Mouse (Mus musculus) heart, postnatal 0 days (tissue): ENCODE results near the gene Rbms2. TPM values are rescaled to one million over a fixed set of nuclear protein-coding genes. Genes with fewer than 3 reads are reported as not detected.

Source experiments
- ATAC-seq: fragments of 200-750 bp; cut with Nextera tagmentation; 2 replicates; pipeline ENCODE4 v1.8.0; 2017; ENCODE audit warnings: low read depth, moderate number of reproducible peaks, moderate library complexity; ENCODE audit not compliant: insufficient read depth
- DNase-seq: peaks from one replicate; pipeline ENCODE4 v3.0.0-alpha.2; 2016; ENCODE audit warnings: low spot score
- H3K27ac ChIP-seq: fragments of 300-500 bp; sonication (generic); 2 replicates; pipeline ENCODE4 v1.5.1; 2014; ENCODE audit warnings: low read depth, mild to moderate bottlenecking
- H3K27me3 ChIP-seq: fragments of 300-500 bp; sonication (generic); 2 replicates; pipeline ENCODE4 v1.6.1; 2014; ENCODE audit warnings: low read length, mixed read lengths; ENCODE audit not compliant: control insufficient read depth, insufficient read depth
- H3K36me3 ChIP-seq: fragments of 300-500 bp; sonication (generic); replicated peaks from 2 replicates; pipeline ENCODE4 v1.6.1; 2014; ENCODE audit warnings: low read length, mixed read lengths; ENCODE audit not compliant: control insufficient read depth, insufficient read depth
- H3K4me1 ChIP-seq: fragments of 300-500 bp; sonication (generic); 2 replicates; pipeline ENCODE4 v1.6.1; 2014; ENCODE audit warnings: antibody characterized with exemption; ENCODE audit not compliant: control insufficient read depth, insufficient read depth
- H3K4me2 ChIP-seq: fragments of 300-500 bp; sonication (generic); 2 replicates; pipeline ENCODE4 v1.6.1; 2014; ENCODE audit warnings: low read depth, mild to moderate bottlenecking, low read length, moderate library complexity
- H3K4me3 ChIP-seq: fragments of 300-500 bp; sonication (generic); 2 replicates; pipeline ENCODE4 v1.5.1; 2014; ENCODE audit warnings: low read depth, low read length
- H3K9ac ChIP-seq: fragments of 300-500 bp; sonication (generic); replicated peaks from 2 replicates; pipeline ENCODE4 v1.6.1; 2014; ENCODE audit warnings: low read depth, low read length, mixed read lengths
- H3K9me3 ChIP-seq: fragments of 300-500 bp; sonication (generic); replicated peaks from 2 replicates; pipeline ENCODE4 v1.6.1; 2016; ENCODE audit warnings: low read length; ENCODE audit not compliant: control insufficient read depth
- CTCF ChIP-seq: IDR thresholded peaks from 2 replicates; pipeline ENCODE4 v1.5.1; 2016; ENCODE audit warnings: antibody characterized with exemption, control low read depth, low read depth
- EP300 ChIP-seq: IDR thresholded peaks from 2 replicates; pipeline ENCODE4 v1.6.1; 2016; ENCODE audit warnings: antibody characterized with exemption, low read depth
- WGBS: fragments of 180-500 bp; shearing (Covaris S2); extraction: QIAGEN DNeasy Blood & Tissue Kit; methylation state at CpG from one replicate; pipeline ENCODE4 v1.1.7; 2014; 5-methylcytosine and 5-hydroxymethylcytosine counted together
- polyA plus RNA-seq: library from polyadenylated mRNA; unstranded; fragments of >200 nt; fragmentation: Nextera tagmentation; extraction: Ambion mirVana; gene quantifications from 2 replicates; pipeline ENCODE4 v1.2.1, GENCODE M21; 2015
- total RNA-seq: library from RNA; depleted of rRNA; stranded (reverse); fragments of >200 nt; gene quantifications from 2 replicates; pipeline ENCODE4 v1.2.3, GENCODE M21; 2014; ENCODE audit warnings: low replicate concordance

The Rbms2 gene
- total and polyA plus RNA-seq, 2 experiments from 2014 or later, result 29.9 to 41.9 TPM

DNA sequence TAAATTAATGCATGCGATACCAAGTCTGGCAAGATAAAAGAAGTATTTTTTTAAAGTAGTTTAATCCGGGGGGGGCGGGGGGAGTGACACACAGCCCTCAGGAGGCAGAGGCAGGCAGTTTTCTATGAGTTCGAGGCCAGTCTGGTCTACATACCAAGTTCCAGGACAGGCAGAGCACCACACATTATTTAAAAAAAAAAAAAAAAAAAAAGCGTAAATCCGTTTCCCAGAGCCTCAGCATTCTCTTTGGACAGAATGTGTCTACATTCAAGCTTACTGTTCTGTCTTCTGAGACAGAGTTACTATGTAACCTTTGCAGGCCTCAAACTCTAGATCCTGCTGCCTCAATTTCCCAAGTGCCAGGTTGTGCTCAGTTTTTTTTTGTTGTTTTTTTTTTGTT lies 32.1 kb upstream of the Rbms2 start:
- H3K27me3 ChIP-seq, result no peaks in the 10 kb centered on the region
- no peaks in the 10 kb centered on the region for H3K9me3 ChIP-seq
- H3K36me3 ChIP-seq, result 0 out of 2 replicates have a peak, but pooled peaks cover 3% of the 10 kb centered on the region
- H3K9ac ChIP-seq, result peak overlapping the region; percentile 61; the same call in 1 of the 2 replicates
- H3K27ac ChIP-seq, result peak overlapping the region; percentile 37; the same call in 1 of the 2 replicates
- peak overlapping the region; percentile 86 for H3K4me2 ChIP-seq
- TF ChIP-seq CTCF, result no peak
- no peak for TF ChIP-seq EP300
- WGBS, result 45% methylated on average over 6 of the region's 6 CpGs
- peak overlapping the region; percentile 63 for H3K4me3 ChIP-seq
- H3K4me1 ChIP-seq, result peaks cover 10% of the 10 kb centered on the region
- ATAC-seq, result no peak
- DNase-seq, result no peak

DNA sequence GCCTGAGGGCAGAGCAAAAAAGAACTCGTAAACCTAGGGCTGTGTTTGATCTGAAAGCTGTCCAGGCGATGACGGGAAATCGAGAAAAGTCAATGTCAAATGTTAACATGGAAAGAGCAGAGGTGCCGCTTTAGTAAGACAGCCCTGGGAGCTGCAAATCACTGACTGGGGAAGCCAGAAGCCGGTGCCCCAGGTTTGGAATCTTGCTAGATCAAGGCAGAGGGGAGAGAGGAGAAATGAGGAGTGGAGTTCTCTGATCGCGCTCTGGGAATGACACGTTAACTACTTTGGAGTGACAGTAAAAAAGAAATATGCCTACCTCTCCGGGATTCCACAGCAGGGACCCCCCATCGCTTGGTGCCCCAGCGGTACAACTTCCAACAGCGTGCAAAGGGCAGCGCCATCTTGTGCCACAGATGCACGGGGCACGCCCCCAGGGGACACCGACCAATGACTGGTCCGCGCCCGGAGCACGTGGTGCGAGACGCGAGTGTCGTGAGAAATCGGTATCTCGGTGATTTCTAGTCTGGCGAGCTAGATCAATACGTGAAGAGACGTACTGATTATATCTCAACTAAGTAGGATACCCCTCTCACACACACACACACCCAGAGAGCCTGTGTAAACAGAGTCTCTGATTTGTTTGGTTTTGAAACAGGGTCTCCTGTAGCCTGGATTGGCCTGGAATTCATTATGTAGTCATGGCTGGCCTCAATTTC lies 31.5 kb upstream of the Rbms2 start, which contains the start of gene Spryd4:
TSS of gene Spryd4 (minus strand) at position 418 of the 719 bp plus-strand sequence.
- Histone ChIP-seq H3K4me2 (peak within 1 kb of the TSS; percentile 86), H3K9ac (peak within 1 kb of the TSS; percentile 61), H3K4me3 (peak within 1 kb of the TSS; percentile 63), H3K27ac (peak within 1 kb of the TSS; percentile 37), H3K9me3 (no peaks in the 10 kb centered on the region), H3K36me3 (0 out of 2 replicates have a peak, but pooled peaks cover 3% of the 10 kb centered on the region), H3K4me1 (peaks cover 10% of the 10 kb centered on the region), H3K27me3 (no peaks in the 10 kb centered on the region)
- WGBS, result under 1% methylated on average over 30 of the region's 30 CpGs
- peak; percentile 89 for DNase-seq
- peak; percentile 25 for TF ChIP-seq CTCF
- TF ChIP-seq EP300, result no peak
- peak; percentile 95 for ATAC-seq

DNA sequence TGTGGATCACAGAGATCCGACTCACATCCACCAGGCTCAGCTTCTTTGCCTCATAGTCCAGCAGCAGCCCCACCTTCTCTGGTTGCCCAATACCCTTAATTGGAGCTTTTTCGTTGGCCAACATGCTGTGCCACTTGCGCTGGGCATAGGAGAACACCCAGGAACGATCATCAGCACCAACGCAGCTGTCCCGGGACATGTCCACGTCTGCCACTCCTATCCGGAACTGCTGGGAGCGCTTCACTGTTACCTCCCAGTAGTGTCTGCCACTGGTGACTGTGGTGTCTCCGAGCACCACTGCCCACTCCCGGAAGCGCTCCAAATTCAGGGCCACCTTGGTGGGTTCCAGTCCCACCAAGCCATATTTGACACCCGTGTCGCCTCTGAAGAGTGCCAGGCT lies 30.9 kb upstream of the Rbms2 start:
- H3K27ac ChIP-seq, result peak overlapping the region; percentile 37; the same call in 1 of the 2 replicates
- DNase-seq, result no peak
- WGBS, result 14% methylated on average over 14 of the region's 14 CpGs

DNA sequence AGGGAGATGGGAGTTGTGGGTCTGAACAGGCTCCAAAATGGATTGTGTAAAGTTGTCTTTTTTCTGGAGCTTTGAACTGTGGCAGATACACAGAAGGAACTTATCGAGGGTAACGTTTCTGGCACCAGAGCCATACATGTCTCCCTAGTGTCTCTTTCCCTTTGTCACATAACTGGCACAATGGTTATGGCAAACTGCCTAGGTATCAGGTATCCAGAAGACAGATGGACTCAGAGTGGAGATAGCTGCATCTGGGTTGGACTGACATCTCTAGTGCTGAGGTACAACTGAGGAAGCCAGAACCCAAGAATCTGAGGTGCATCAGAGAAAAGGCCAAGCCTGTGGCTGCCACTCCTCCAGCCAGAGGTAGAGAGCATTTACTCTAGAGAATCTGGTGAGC lies 30.0 kb upstream of the Rbms2 start:
- Histone ChIP-seq H3K9ac (no peak overlapping the region), H3K27ac (no peak overlapping the region), H3K4me2 (no peak overlapping the region), H3K36me3 (0 out of 2 replicates have a peak, but pooled peaks cover 3% of the 10 kb centered on the region), H3K4me1 (peaks cover 10% of the 10 kb centered on the region), H3K9me3 (no peaks in the 10 kb centered on the region), H3K4me3 (no peak overlapping the region), H3K27me3 (no peaks in the 10 kb centered on the region)
- WGBS, result 87% methylated on average over 2 of the region's 2 CpGs
- no peak for DNase-seq
- no peak for ATAC-seq
- no peak for TF ChIP-seq EP300
- no peak for TF ChIP-seq CTCF

More for the DNA sequence above, 30.9 kb upstream of the Rbms2 start:
- no peak for ATAC-seq
- no peak for TF ChIP-seq CTCF
- peak overlapping the region; percentile 61 for H3K9ac ChIP-seq
- H3K36me3 ChIP-seq, result 0 out of 2 replicates have a peak, but pooled peaks cover 3% of the 10 kb centered on the region
- H3K4me3 ChIP-seq, result peak overlapping the region; percentile 63
- H3K9me3 ChIP-seq, result no peaks in the 10 kb centered on the region
- H3K27me3 ChIP-seq, result no peaks in the 10 kb centered on the region
- peaks cover 10% of the 10 kb centered on the region for H3K4me1 ChIP-seq
- H3K4me2 ChIP-seq, result peak overlapping the region; percentile 86

DNA sequence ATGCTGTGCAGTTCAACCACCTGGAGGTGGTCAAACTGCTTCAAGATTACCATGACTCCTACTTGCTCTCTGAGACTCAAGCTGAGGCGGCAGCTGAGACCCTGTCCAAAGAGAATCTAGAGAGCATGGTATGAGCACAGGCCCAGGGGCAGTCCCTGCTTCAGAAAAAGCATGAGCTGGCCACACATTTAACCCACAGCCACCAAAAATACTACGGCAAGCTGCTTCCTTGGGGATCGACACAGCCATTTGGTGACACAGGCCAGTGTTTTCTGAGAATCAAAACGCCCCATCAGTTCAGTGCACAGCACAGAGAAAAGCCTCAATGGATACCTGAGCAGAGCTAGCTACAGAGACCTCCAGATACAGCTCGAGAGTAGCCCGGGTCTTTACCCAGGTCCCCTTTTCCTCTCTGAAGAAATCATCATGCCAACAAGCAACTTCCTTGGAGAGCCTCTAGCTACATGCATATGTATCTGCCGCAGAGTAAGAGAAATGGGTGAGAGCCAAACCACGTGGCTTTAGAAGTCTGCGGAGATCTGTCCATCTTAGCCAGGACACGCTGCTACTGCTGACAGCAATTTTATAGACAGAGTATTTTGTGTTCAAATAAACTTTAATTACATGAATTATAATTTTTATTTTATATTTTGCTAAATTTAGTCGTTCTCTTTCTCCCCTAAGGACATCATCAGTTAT lies 29.4 kb upstream of the Rbms2 start:
- Histone ChIP-seq H3K4me1 (peaks cover 10% of the 10 kb centered on the region), H3K27ac (no peak overlapping the region), H3K4me2 (no peak overlapping the region), H3K9ac (no peak overlapping the region), H3K27me3 (no peaks in the 10 kb centered on the region), H3K36me3 (0 out of 2 replicates have a peak, but pooled peaks cover 3% of the 10 kb centered on the region), H3K9me3 (no peaks in the 10 kb centered on the region), H3K4me3 (no peak overlapping the region)
- no peak for ATAC-seq
- TF ChIP-seq EP300 (no peak), CTCF (no peak)
- 89% methylated on average over 11 of the region's 11 CpGs for WGBS
- no peak for DNase-seq
